ENCODE assay signal across 10 mouse cellular contexts in the genomic region with DNA sequence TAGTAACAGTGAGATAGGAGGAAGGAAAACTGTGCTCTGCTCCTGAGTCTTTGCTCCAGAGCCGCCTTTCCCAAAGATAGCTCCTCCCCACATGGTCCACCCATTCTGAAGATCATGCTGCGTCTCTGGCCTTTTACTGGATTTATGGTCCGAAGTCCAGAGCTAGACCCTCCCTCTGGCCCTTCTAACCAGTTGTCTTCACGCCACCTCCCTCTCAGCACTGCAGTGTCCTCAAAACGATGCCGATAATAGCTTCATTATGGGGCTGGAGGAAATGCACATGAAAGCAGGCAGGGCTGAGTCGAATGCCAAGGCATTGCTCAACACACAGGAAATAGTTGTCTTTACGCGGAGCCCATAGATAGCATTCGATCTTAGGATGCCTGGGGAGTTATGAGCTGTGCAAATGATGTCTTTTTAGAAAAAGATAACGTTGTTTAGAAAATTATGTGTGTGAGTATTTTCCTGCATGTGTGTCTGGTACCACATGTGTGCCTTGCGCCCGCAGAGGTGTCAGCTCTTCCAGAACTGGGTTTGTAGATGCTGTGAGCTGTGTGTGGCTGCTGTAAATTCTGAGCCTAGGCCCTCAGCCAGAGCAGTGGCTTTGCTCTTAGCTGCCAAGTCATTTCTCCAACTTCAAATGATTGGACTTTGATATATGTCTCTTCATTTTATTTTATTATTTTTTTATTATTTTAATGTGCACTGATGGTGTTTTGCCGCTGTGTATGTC. TPM values are rescaled to one million over a fixed set of nuclear protein-coding genes. Genes with fewer than 3 reads are reported as not detected.
DNase-seq lines count a peak whose midpoint lies in the region; ATAC-seq and TF ChIP-seq lines count a peak whose summit lies in the region.
"Had no signal": no experiment of that assay in that cellular context is flagged by ENCODE, and none has a peak within 500 bp of the region (broad histone marks: within the 10 kb centered on the region; RNA-seq: fewer than 3 reads in every experiment).

No protein-coding gene starts in this region.

- H3K9me3 ChIP-seq in embryonic facial prominence, embryonic 10.5 days: no peaks in the 10 kb centered on the region

- no peaks in the 10 kb centered on the region for H3K36me3 ChIP-seq in embryonic facial prominence, embryonic 10.5 days (replicated peaks)

- TF ChIP-seq CTCF in layer of hippocampus, adult 2 months (conservative IDR thresholded peaks at IDR 0.05): no peak

- peak; percentile 44 for ATAC-seq in inflammation-experienced regulatory T-cells, adult 6 months

- no peak overlapping the region for H3K4me3 ChIP-seq in embryonic facial prominence, embryonic 10.5 days
- H3K4me3 ChIP-seq in layer of hippocampus, adult 2 months: no peak overlapping the region

- peaks cover 24% of the 10 kb centered on the region for H3K4me1 ChIP-seq in embryonic facial prominence, embryonic 10.5 days

- intact Hi-C loops in left cerebral cortex, postnatal 14 days (cut with DNase I): no loop called here

- WGBS in embryonic facial prominence, embryonic 10.5 days: 69% methylated on average over 14 of the region's 14 CpGs

- peak; percentile 14 for DNase-seq in adrenal gland, postnatal 14 days
- DNase-seq in adrenal gland, postnatal 10 days: no peak
- DNase-seq in embryonic facial prominence, embryonic 10.5 days (ENCODE audit: low spot score): no peak
- peak; percentile 51 for DNase-seq in lung, postnatal 10 days
- DNase-seq in layer of hippocampus, adult 2 months (ENCODE audit: low spot score in 2 of 2): no peak
- DNase-seq in retina, postnatal 1 day: no peak
- no peak for DNase-seq in left cerebral cortex, postnatal 14 days (ENCODE audit: low spot score in 2 of 2)

- peak overlapping the region; percentile 57; the same call in 1 of the 2 replicates for H3K27ac ChIP-seq in embryonic facial prominence, embryonic 10.5 days (replicated peaks)
- no peak overlapping the region for H3K27ac ChIP-seq in layer of hippocampus, adult 2 months

- no peaks in the 10 kb centered on the region for H3K27me3 ChIP-seq in embryonic facial prominence, embryonic 10.5 days (replicated peaks; ENCODE audit: low read depth, poor library complexity, severe bottlenecking)

RNA-seq across cellular contexts. Expression of a gene that starts 46.6 kb away (rescaled TPM):
- 1.4 and 2.4 TPM in 2 replicates for total RNA-seq in adrenal gland, postnatal 14 days (2021)
- 1 to 10 TPM; 1.9 to 2.0 TPM for total RNA-seq in adrenal gland, postnatal 10 days (2021)
- 1.1 and 1.4 TPM in 2 replicates for polyA plus RNA-seq in embryonic facial prominence, embryonic 10.5 days (2016; fragmentation: Nextera tagmentation; extraction: Ambion mirVana)
- 100 to 1,000 TPM in 2 of 3 experiments, 10 to 100 TPM in 1; 45.3 to 127 (median 108) TPM for polyA plus RNA-seq in inflammation-experienced regulatory T-cells, adult 6 months (2017; shearing (Covaris generic))
- 1 to 10 TPM in 1 of 2 experiments, under 1 TPM in 1; 0.64 to 1.1 TPM for total RNA-seq in layer of hippocampus, adult 2 months (2021)
- 1 to 10 TPM in 1 of 2 experiments, under 1 TPM in 1; 0.42 to 1.1 TPM for total RNA-seq in left cerebral cortex, postnatal 14 days (2021)

RNA-seq across cellular contexts. Expression of a gene that starts 56.2 kb away (rescaled TPM):
- total RNA-seq in adrenal gland, postnatal 14 days (2021): not detected in 2 replicates
- total RNA-seq in adrenal gland, postnatal 10 days (2021): 1 to 10 TPM in 1 of 2 experiments, under 1 TPM in 1; 0.48 to 1.2 TPM
- not detected in 2 replicates for polyA plus RNA-seq in embryonic facial prominence, embryonic 10.5 days (2016; fragmentation: Nextera tagmentation; extraction: Ambion mirVana)
- polyA plus RNA-seq in inflammation-experienced regulatory T-cells, adult 6 months (2017; shearing (Covaris generic)): 1 to 10 TPM in 2 of 3 experiments, under 1 TPM in 1; 0.98 to 6.9 (median 4.2) TPM
- 1 to 10 TPM; 3.2 to 3.6 TPM for total RNA-seq in layer of hippocampus, adult 2 months (2021)
- total RNA-seq in left cerebral cortex, postnatal 14 days (2021): under 1 TPM in 1 of 2 experiments, not detected in 1; 0.44 TPM
- total RNA-seq: megakaryocyte, adult 5-6 weeks had no signal
- polyA plus RNA-seq: intestine, embryonic 14.5 days had no signal

Comparison
In these comparisons a context has a peak if more than half of its experiments do, and no peak if none do; other contexts are left out.
1. DNase-seq: peak in adrenal gland, postnatal 14 days (single experiment) and lung, postnatal 10 days (single experiment); none in adrenal gland, postnatal 10 days (single experiment), embryonic facial prominence, embryonic 10.5 days (single experiment), layer of hippocampus, adult 2 months (0 of 2), retina, postnatal 1 day (single experiment) and left cerebral cortex, postnatal 14 days (0 of 2).